Mouse (Mus musculus) cerebellum, adult 2 months (tissue): ENCODE measurements around the gene Cisd3.

Experiments used
- CTCF ChIP-seq: fragments of 200-500 bp; IDR thresholded peaks from 2 replicates; pipeline ENCODE4 v1.5.1; 2011; ENCODE audit warnings: low read depth, mild to moderate bottlenecking, control low read depth, low read length, moderate library complexity, borderline replicate concordance; ENCODE audit not compliant: insufficient read depth
- POLR2A ChIP-seq: fragments of 200-500 bp; IDR thresholded peaks from 2 replicates; pipeline ENCODE4 v1.6.1; 2011; ENCODE audit warnings: low read length, control low read depth, borderline replicate concordance; ENCODE audit not compliant: insufficient read depth

- no peak for TF ChIP-seq POLR2A
- TF ChIP-seq CTCF: no peak
Observed at GRCm38 (mm10) chr11:97687061-97687460, 1.4 kb downstream of the Cisd3 start.
